Mouse (Mus musculus) thymus, postnatal 25 days (tissue): Measurements from ENCODE around the gene Cfd.
A peak's percentile ranks its signal among the peaks of the same experiment; 100 is the strongest.

Experiments
- DNase-seq: peaks from one replicate; pipeline ENCODE4 v3.0.0; 2022

Cfd gene

DNA sequence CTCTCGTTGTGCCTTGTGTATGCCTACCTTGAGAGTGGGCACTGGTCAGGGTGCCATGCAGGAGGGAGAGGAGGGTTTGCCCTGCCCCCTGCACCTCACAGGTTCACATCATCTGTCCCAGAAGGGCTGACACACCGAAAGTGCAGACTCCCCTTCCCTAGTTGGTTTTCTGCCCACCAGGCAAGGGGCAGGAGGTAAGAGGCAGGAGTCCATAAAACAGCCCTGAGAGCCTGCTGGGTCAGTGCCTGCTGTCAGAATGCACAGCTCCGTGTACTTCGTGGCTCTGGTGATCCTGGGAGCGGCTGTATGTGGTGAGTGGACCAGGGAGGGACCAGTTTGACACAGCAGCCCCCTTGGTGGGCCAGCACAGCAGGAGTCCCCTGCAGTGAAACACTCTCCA lies at the start of gene Cfd:
TSS of gene Cfd (plus strand) at position 184 of the 400 bp plus-strand sequence.
- DNase-seq, result no peak

DNA sequence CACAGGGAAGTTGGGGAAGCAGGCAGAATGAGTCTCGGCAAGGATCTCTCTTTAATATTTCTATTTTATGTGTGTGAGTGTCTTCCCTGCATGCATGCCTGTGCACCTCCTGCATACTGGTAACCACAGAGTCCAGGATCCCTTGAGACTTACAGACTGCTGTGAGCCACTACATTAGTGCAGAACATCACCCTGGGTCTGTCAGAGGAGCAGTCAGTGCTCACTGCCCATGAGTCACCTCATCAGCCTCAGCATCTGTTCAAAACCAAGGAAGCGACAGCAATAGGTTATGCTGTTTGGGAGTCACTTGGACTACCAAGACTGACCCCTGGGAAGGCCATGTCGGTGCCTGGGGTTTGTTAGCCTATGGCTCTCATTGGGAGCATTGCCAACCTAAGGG lies 48.3 kb upstream of the Cfd start:
- no peak for DNase-seq

DNA sequence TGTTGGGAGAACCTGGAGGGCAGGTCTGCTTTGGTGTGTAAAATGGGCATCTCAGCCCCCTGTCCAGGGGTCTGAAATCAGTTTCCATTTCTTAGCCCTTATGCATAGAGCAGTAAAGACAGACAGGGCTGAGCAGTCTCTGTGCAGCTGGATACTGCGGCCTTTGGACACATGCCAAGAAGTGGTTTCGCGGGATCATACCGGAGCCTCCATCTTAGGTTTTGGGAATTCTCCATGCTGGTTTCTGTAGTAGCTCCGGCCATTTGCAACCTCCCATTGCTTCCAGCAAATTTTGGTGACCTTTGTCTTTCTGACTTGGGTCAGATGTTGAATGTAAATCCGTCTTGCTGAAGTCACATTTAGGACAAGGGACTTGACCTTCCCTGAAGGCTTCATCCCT lies 47.2 kb upstream of the Cfd start:
- DNase-seq, result no peak

DNA sequence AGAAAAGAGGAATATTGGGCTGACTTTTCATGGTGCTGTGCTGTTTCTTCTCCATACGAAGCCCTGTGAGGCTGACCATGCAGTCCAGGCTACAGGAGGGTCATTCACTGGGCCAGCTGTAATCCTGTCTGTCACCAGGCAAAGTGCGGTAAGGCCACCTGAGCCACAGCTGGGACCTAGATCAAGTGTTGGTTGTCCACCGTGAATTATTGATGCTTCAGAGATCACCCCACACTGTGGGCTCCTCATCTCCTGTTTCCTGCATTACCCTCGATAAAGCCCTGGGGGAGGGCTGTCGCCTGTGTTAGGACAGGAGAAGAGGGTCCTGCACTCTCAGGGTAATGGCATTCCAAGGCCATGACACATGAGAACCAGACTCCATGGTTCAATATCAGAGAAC lies 44.1 kb upstream of the Cfd start:
- no peak for DNase-seq

DNA sequence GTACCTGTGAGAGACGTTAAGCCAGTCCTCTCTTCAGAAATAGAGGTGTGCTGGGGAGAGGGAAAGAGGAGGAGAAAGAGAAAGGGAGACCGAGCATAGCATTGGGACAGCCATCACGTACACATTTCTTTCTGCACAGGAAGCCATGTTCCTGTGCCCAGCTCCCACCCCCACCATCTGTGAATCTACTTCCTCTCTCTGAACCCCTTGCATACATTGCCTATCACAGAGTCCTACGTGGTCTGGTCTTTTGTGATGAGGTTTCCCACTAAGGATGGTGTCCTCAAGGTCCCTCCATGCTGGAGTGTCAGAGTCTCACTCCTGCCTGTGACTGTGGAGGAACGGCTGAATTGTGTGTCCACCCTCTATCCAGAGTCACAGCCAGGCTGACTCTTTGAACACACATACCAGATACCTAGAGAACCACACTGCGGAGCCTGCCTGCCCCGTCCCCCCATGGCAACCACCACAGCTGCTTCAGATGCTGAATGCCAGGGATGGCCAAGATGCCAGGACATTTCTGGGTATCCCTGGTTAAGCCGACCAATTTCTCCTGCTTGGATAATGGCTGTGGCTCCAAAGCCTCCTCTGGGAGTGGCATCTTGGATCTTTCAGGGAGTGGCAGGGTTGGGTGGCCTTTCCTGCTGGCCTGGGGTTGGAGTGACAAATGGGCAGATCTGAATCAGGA lies 40.6 kb upstream of the Cfd start:
- DNase-seq, result peak; percentile 62

DNA sequence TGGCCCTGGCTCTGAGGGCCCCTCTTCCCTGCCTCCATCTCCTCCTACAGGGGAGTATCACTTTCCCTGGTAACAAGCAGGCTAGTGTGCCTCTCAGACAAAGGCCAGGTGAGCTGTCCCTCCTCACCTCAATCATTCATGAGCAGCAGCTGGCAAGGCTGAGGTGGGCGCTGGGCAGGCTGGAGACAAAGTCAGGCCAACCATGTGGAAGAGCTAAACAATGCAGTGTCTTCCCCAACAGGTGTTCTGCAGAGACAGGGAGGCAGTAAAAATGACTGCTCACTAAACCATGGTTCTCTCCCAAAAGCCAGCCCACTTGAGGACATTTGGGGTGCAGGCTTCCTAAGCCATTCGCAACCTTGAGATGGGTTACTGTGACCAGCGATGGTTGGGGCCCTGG lies 39.0 kb upstream of the Cfd start:
- DNase-seq, result no peak

DNA sequence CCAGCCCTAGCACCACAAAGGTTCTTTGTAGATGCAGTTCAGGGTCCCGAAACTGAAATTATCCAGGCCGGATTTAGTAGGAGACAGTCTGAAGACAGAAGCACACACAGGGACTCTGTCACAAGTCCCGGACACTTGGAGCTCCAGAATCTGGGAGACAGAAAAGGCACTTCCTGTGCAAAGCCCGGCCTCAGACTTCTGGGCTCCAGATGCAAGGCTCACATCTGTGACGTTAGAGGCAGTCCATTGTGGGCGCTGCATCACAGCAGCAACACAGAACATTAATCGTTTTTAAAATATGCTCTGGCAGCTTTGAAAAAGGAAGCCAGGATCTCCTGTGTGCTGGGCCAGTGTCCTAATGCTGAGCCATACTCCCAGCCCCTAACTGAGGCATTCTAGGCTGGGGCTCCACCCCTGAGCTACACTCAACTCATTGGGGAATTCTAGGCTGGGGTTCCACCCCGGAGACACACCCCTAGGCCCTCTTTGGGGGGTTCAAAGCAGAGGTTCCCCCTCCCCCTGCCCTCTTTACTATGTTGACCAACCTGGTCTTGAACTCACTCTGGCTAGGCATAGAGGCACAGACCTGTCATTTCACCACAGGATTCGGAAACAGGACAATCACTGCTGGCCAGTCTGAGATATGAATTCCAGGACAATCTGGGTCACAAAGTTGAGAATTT lies 38.4 kb upstream of the Cfd start:
- peak; percentile 42 for DNase-seq

DNA sequence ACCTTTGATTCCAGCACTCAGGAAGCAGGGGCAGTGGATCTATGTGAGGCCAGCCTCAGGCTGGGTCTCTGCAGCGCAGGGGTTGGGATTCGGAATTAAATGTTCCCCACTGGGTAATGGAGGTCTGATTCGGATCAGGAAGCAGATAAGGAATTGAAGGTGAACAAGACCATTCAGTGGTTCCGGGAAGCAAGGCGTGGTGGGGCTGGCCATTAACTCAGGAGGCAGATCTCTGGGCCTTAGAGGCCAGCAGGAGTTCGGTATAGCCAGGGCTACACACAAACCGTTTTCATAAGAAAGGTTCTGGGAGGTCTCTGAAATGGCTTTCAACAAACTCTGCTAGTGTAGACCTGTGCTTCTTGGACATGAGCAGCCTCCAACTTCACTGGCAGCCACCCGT lies 37.8 kb upstream of the Cfd start:
- no peak for DNase-seq

DNA sequence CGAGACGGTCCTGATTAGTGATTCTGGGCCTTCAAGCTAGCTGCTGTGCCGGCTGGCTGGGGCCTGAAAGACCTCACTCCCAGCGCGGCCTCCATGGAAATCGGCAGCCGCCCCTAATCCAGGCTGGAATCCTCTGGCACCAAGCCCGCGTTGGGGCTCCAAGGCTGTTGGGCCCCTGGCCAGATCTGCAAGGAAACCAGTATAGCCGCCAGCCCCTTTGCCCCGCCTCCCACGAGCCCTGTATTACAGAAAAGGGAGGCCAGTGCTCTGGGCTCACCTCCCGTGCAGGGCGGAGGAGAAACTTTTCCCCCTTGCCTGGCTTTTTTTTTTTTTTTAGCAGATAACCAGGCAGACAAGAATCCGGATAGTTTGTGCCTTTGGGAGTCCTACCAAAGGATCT lies 37.3 kb upstream of the Cfd start:
- DNase-seq, result peak; percentile 67

DNA sequence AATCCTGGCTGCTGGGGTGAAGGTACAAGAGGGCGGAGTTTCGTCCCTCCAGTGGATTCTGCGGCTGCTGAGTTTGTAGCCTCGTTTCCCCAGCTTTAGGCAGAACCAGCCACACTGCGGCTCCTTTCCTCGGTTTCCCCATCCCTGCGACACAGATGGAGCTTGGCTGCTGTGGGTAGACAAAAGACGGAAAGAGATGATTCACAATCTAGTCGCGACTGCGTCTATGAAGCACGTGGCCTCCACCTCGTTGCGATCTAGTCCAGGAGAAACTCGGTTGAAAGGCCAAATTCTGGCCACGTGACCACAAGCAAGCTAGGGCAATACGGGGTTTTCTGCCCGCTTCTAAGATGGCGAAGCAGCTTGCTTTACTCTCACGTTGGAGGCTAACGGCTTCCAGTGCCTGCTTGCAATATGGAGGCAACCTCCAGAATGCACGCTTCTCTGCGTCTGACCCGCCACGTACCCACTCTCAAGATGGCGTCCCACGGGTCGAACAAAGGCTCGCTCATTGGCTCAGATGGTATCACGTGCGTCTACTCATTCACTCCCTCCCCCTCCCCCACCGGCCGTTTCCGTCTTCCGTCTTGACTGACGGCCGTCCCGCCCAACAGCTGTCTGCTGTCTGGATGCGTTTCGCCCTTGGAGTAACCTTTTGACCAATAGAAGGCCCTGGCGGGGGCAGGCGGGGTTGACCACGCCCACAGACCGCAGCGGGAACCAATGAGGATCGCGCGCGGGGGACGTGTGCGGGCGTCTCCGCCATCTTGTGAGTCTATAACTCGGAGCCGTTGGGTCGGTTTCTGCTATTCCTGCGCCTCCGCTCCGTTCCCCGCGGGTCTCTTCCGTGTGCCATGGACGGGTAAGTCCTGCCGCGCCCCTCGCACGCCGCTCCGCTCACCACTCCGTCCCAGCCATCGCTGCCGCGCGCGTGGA lies 36.5 kb upstream of the Cfd start, which contains the start of gene Ptbp1:
TSS of gene Ptbp1 (plus strand) at position 568 of the 936 bp plus-strand sequence.
- DNase-seq, result peak; percentile 99

DNA sequence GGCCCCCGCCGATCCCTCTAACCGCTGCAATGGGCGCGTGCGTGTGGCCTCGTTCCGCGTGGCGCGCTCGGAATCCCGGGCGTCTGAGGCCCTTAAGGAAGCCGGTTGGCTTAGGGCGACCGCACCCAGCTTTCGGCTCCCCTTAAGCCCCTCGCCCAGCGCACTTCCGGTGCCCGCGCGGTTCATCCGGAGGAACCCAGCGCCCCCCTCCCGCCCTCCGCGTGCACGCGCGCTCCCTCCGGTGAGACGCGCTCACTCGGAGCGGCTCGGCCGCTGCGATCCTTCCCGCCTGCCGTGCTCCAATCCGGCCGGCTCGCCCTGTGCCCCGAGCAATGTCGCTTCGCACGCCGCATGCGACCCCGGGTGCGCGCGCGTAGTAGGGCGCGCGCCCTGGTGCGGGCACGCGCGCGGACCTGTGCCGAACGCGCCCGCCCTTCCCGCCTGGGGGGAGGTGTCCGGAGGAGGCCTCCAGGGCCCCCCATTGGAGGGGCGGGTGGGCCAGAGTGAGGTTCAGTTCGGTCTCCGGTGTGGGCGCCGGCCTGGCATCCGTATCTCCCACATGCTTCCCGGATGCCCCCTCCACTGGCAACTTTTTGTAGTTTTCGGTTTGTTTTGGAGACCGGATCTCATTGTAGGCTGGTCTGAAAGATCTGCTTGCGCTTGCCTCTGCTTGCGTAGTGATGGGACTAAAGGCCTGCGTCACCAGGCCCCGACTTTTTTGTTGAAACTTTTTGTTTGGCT lies 35.7 kb upstream of the Cfd start:
- peak; percentile 84 for DNase-seq

DNA sequence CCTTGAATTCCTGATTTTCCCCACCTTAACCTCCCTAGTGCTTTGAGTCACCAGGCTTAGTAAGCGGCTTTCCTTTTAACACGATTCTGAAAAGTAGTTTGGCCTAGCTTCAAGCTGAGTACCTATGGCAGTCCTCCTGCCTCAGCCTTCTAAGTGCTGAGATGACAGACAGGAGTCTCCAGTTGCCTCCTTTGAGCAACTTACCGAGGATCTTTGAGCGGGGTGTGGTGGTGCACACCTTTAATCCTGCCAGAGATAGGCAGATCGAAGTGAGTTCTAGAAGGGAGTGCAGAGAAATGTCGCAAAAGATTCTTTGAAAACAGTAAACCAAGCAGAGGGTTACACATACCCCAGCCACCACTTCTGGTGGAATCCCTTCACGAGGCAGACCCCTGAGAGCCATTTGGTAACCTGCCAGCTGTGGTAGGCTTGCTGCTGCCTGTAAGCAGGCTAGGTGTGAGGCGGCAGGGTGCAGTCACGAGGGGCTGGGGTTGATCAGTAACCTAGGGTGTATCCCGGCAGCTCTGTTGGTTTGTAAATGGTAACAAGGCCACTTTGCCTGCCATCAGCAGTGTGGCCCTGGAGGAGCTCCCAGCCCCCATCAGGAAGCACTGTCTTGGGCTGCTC lies 35.0 kb upstream of the Cfd start:
- peak; percentile 34 for DNase-seq

DNA sequence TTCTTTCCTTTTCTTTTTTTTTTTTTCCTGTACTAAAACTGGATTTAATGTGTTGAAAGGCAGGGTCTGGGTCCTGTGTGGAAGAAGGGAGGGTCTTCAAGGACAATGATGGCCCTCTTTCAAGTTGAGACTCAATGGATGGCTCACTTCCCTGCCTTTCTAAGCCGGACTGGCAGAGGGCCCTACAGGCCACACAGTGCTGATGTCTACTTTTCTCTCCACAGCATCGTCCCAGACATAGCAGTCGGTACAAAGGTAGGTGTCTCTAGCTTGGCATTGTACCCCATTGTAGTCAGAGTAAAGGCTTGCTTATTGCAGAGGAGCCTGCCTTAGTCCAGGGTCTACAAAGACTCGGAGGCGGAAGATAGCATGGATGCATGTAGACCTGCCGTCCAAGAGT lies 34.4 kb upstream of the Cfd start:
- no peak for DNase-seq

DNA sequence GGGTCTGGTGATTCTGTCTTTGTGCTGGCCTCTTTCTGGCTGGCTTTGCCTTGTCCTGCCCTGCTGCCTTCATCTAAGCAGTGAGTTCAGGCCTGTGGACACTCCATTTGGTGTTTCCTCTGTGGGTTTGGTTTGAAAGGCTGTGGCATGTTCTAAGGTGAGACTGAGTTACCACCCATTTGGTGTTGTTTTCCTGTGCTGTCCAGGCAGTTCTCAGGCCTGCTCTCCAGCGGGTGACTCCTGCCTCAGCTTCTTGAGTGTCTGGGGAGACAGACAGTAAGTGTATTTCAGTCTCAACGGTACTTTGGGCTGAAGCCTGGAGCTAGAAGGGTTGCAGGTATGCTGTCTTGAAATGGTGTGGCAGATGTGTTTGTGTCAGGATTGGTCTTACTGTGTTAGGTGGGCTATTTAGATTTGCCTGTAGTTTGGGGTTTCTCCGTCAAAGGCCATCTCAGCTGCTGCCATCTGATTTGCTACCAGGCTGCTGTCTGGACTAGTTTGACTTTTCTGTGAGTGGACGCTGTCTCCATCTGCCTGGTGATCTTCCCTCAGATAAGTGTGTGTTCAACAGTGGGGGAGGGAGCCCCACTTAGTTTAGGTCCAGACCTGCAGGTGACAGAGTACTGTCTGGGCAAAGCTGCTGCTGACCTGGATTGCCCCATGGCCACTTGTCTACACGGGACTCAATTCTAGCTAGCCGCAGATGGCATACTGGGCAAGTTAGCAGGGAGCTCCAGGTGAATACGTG lies 33.8 kb upstream of the Cfd start:
- DNase-seq, result no peak

DNA sequence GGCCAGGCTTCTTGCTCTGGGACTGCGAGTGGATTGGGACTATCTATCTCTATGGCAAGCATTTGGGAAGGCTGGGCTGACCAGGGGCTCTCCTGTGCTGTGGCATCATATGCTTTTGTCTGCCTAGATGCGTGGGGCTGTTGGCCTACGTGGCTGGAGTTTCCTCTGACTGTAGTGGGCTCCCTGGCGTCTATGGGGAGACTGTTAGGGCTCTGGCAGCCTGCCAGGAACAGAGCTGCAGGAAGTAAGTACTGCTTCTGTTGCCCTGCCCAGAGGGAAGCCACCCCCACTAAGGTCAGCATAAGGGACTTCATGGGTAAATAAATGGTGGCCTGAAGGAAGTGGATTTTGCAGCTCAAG lies 33.2 kb upstream of the Cfd start:
- peak; percentile 54 for DNase-seq

DNA sequence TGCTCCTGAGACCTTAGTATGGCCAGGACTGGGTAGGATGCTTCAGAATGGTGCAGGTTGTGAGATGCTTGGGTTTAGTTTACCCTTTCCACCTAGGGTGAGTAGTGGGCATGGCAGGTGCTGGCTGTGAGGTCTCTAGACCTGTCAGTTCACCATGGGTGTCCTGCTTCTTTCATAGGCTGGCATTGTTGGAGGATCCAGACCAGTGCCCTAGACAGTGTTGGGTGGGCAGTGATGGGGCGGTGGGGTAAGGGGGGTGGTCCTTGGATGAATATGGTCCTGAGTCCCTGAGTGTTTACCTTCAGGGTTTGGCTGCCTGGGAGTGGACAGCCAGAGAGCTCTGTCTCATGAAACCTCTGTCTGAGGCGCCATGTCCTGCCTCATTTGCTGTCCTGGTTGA lies 32.8 kb upstream of the Cfd start:
- DNase-seq, result no peak

DNA sequence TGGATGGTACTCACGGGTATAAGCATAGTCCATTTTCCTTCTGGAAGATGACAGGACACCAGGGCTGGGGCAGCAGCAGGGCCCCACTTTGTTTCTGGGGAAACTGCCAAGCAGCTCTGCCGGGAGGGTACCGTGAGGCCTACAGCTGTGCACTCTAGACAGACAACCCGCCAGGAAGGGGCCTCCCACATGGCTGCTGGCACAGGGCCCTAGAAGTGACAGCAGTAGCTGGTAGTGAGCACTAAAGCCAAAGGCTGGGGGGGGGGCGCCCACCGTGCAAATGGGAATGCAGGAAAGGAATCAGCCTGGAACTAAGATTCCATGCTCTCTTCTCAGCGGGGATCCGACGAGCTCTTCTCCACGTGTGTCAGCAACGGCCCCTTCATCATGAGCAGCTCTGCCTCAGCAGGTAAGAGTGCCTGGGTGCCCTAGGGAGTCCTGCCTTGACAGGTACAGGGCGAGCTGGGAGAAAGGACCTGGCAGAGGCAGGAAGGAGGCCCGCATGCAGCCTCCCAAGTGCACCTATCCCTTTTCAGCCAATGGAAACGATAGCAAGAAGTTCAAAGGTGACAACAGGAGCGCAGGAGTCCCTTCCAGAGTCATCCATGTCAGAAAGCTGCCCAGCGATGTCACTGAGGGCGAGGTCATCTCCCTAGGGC lies 32.1 kb upstream of the Cfd start:
- no peak for DNase-seq

DNA sequence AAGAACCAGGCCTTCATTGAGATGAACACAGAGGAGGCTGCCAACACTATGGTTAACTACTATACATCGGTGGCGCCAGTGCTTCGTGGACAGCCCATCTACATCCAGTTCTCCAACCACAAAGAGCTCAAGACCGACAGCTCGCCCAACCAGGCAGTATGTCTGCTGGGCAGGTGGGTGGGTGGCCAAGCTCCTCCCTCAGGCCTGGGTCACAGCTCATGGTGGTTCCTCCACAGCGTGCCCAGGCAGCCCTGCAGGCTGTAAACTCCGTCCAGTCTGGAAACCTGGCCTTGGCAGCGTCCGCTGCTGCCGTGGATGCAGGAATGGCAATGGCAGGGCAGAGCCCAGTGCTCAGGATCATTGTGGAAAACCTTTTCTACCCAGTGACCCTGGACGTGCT lies 31.5 kb upstream of the Cfd start:
- DNase-seq, result no peak

DNA sequence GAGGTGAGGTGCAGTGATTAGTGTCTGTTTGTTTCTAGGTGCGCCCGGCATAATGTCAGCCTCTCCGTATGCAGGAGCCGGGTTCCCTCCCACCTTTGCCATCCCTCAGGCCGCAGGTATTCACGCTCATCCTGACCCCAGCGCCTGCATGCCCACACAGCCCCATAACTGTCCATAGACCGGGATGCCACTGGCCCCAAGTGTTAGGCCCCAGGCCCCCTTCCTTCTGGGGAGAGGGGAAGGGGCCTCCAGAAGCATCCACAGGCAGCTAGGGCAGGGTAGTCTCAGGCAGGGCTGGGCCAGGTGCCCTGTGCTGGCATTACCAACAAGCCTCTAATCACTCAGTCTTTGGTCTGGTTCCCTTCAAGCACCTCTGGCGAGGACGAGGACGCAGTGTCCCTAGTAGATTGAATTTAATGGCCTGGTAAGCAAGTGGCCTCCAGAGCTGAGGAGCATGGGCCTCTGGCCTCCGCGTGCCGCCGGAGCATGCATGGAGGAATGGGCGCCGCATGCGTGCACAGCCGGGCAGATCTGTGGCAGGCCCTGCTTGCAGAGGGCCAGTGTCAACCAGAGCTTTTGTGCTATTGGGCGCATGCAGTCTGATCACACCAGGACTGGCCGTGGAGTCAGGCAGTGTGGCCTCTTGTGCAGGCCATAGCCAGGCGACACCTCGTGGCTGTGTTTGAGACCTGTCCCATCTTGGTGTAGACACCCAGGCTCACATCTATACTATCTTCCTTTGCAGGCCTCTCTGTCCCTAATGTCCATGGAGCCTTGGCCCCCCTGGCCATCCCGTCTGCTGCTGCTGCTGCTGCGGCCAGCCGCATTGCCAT lies 30.4 kb upstream of the Cfd start:
- DNase-seq, result no peak
